Mouse (Mus musculus): ENCODE data around the gene Clp1.

The Clp1 gene

GRCm38 (mm10) chr2:84727172-84727858, at the start of gene Clp1:
TSS of gene Clp1 (minus strand) at chr2:84727350.
- peak; percentile 91 for DNase-seq (ENCODE audit: low read depth, low spot score)

- DNase-seq (ENCODE audit: low read depth, low spot score): no peak
Observed at GRCm38 (mm10) chr2:84775665-84776064, 48.5 kb upstream of the Clp1 start.

GRCm38 (mm10) chr2:84775241-84775640, 48.1 kb upstream of the Clp1 start, which contains the start of gene Serping1:
TSS of gene Serping1 (minus strand) at chr2:84775444.
- DNase-seq (ENCODE audit: low read depth, low spot score): no peak

- no peak for DNase-seq (ENCODE audit: low read depth, low spot score)
Observed at GRCm38 (mm10) chr2:84774751-84775150, 47.6 kb upstream of the Clp1 start.

- no peak for DNase-seq (ENCODE audit: low read depth, low spot score)
Observed at GRCm38 (mm10) chr2:84773195-84773594, 46.0 kb upstream of the Clp1 start.

- DNase-seq (ENCODE audit: low read depth, low spot score): no peak
Observed at GRCm38 (mm10) chr2:84772454-84772853, 45.3 kb upstream of the Clp1 start.

- DNase-seq (ENCODE audit: low read depth, low spot score): no peak
Observed at GRCm38 (mm10) chr2:84770501-84770900, 43.4 kb upstream of the Clp1 start.

GRCm38 (mm10) chr2:84762818-84763217, 35.7 kb upstream of the Clp1 start:
- DNase-seq (ENCODE audit: low read depth, low spot score): no peak

GRCm38 (mm10) chr2:84762295-84762694, 35.1 kb upstream of the Clp1 start:
- no peak for DNase-seq (ENCODE audit: low read depth, low spot score)

GRCm38 (mm10) chr2:84761840-84762239, 34.7 kb upstream of the Clp1 start:
- no peak for DNase-seq (ENCODE audit: low read depth, low spot score)

- DNase-seq (ENCODE audit: low read depth, low spot score): no peak
Observed at GRCm38 (mm10) chr2:84761309-84761708, 34.2 kb upstream of the Clp1 start.

GRCm38 (mm10) chr2:84760777-84761176, 33.6 kb upstream of the Clp1 start:
- no peak for DNase-seq (ENCODE audit: low read depth, low spot score)

- DNase-seq (ENCODE audit: low read depth, low spot score): no peak
Observed at GRCm38 (mm10) chr2:84758542-84759127, 31.5 kb upstream of the Clp1 start.

GRCm38 (mm10) chr2:84757026-84757682, 30.0 kb upstream of the Clp1 start:
- DNase-seq (ENCODE audit: low read depth, low spot score): no peak

- DNase-seq (ENCODE audit: low read depth, low spot score): no peak
Observed at GRCm38 (mm10) chr2:84756245-84756644, 29.1 kb upstream of the Clp1 start.

- DNase-seq (ENCODE audit: low read depth, low spot score): no peak
Observed at GRCm38 (mm10) chr2:84750115-84750514, 23.0 kb upstream of the Clp1 start.

- DNase-seq (ENCODE audit: low read depth, low spot score): no peak
Observed at GRCm38 (mm10) chr2:84744126-84744525, 17.0 kb upstream of the Clp1 start.

- peak; percentile 37 for DNase-seq (ENCODE audit: low read depth, low spot score)
Observed at GRCm38 (mm10) chr2:84743561-84743960, 16.4 kb upstream of the Clp1 start, which contains the start of gene Gm19426. TSS of gene Gm19426 (minus strand) at chr2:84743655.

- no peak for DNase-seq (ENCODE audit: low read depth, low spot score)
Observed at GRCm38 (mm10) chr2:84742451-84743283, 15.5 kb upstream of the Clp1 start.

- DNase-seq (ENCODE audit: low read depth, low spot score): no peak
Observed at GRCm38 (mm10) chr2:84741841-84742450, 14.8 kb upstream of the Clp1 start.

- no peak for DNase-seq (ENCODE audit: low read depth, low spot score)
Observed at GRCm38 (mm10) chr2:84740608-84741333, 13.6 kb upstream of the Clp1 start.

Measured in retina, adult 2 months (tissue).